Mouse (Mus musculus): ENCODE results near the gene Rnf19b.

The Rnf19b gene

DNA sequence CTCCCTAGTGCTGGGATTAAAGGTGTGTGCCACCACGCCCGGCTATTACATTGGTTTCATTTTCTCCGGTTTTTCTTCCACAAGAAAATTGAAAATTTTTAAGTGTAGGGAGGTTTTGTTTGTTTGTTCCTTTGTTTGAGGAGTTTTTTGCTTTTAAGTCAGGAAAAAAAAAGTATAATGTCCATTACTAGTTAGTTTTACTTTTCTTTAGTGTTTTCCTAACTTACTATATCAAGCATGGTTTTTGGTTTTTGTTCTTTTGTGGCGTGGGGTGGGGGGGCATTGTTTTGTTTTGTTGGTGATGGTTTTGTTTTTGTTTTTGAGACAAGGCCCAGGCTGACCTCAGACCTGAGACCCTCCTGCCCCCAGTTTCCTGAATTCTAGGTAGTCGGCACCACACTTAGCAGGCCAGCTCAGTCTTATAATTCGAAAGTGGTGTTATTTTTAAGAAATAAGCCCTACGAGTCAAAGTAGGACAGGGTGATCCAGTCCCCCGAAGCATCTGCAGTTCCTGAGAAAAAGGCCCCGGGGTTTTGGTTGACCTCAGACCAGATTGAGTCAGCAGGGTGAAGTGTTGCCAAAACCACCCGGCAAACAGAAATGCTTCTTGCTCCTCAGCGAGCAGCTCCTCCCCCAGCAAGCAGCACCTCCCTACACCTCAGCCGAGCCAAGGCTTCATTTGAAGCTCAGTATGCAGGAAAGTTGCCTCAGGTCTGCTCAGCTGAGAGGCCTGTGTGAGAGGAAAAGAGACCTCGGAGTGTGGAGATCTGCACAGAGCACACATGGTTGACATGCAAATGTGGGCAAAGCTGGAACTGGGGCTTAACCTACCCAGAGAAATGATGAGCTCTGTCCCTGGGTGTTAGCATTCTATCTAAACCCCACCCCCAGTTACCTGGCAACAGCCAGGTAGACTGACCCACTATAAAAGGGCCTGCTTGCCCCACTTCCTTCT lies 23.1 kb upstream of the Rnf19b start:
- DNase-seq = peak; percentile 66 to 74

DNA sequence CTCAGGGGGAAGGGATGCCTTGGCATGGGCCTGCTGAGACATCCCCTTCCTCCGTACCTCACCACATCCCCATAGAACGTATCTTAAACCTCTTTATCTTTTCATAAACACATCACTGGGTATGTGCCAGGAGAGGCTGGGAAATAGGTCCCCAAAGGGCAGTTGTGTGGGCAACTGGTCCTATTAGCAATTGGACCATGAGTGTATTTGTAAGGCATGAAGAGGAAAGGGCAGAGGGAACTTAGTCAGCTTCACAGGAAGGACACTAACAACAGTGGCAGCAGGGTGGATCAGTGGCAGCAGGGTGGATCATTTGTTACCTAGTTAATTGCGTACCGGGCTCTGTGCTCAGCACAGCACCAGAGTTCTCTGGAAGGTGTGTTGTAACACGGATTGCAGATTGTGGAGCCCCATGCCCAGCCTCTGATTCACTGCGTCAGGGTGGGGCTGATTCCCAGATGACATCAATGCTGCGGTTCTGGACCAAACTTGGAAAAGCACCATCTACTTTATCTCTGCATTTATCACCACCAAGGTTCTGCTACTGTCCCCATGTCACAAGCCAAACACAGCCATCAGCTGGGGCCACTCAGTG lies 22.1 kb upstream of the Rnf19b start:
- no peak for DNase-seq

DNA sequence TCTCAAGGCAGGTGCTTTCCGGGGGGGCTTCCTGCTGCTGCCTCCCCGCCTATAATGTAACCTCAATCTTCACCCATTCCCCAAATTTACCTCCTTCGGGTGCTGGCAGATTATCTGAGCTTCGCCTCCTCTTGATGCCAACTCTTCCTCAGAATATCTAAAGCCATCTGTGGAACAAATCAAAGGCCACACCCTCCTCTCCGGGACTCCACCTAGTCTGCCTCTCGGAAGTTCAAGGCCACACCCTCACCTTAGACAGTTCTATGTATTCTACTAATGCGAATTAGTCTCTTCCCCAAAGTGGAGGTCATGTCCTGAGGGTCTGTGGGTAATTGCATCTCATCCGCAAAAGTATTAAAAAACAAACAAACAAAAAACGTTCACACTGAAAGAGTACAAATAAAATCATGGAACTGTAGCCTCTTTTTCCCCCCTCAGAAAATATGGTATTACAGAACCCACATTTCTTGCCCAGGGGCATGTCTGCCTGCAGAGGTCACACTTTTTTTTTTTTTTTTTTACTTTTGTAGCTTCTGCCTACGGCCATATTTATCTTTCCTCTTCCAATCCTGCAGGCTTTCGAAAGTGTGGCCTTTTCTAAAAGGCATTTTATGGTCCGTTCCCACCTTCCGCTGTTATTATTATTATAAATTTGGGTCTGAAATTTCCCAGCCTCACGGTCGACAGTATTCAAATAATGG lies 10.2 kb upstream of the Rnf19b start:
- peak; percentile 30 to 47 for DNase-seq

DNA sequence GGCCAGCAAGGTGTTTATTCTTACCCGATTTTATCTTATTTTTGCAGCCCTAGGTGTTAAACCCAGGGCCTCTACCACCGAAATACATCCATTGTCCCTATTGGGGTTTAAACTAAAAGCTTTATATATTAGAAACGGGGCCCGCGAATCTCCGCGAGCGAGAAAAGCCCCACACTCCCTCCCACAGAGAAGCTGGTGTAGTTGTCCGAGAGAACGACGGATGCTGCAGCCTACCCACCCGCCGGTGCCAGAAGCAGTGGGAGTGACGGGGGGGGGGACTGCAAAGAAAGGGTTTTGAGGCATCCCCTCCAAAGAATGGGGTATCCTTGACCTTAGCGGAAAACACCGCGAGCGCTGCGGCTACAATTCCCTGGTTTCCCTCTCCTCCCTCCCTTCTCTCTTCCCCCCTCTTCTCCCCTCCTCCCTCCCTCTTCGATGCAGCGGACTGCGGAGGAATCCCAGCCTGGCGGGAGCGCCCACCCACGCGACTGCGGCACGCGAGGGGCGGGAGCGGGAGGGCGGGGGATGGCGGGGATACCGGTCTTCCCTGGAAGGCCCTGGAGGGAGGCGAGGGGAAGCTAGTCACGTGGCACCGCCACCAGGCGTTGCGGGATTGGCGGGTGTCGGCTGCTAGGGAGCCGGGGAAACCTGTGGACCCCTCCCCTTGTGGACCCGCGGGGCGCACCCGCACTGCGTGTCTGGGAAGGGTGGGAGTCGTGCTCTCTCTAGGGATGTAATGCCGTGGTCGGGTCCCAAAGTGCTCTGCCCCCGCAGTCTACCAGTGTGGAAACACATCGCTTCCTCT lies 9.4 kb upstream of the Rnf19b start:
- DNase-seq = peak; percentile 94 to 95

DNA sequence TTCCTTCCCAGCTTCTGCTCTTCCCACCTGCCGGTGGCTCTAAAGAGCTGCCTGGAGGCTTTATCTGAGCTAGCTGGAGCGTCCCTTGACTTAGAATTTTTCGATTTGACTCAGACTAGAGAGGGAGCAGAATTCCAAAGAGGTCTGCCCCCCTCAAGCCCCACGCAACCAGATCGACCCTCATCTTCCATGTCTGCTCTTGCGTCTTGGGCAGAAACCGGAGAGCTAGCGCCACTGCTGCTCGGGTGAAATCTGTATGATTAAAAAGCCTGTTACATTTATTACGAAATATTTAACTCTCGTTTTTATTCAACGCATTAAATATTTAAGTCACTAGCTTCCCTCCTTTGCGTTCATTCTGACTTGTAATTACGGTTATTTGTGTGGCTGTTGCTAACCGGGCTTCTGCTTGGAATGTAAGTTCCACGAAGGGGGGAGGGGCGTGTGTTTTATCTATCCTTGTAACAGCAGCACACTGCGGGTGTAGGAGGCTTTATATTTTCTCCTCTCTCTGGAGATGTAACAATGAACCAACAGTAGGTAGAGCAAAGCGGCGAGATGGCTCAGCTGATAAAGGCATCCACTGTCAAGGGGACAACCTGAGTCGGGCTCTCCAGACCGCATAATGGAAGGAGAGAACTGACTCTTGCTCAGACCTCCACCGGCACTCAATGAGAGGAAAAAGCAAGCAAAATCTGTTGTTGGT lies 8.6 kb upstream of the Rnf19b start:
- DNase-seq = peak; percentile 76 to 85

DNA sequence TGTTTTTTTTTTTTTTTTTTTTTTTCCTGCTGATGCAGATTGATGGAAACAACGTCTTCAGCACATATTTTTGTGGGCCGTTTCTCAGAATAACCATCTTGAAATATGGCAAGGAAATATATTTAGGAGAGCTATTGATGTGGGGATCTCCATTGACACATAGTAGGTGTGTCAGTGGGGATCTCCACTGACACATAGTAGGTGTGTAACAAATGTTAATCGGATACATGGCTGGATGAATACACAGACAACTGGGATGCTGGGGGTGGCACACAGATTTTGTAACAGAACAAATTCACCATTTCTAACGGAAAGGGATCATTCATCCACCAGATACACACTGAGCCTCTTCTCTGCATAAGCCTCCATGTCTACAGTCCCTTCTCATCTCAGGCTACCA lies 7.7 kb upstream of the Rnf19b start:
- no peak for DNase-seq

DNA sequence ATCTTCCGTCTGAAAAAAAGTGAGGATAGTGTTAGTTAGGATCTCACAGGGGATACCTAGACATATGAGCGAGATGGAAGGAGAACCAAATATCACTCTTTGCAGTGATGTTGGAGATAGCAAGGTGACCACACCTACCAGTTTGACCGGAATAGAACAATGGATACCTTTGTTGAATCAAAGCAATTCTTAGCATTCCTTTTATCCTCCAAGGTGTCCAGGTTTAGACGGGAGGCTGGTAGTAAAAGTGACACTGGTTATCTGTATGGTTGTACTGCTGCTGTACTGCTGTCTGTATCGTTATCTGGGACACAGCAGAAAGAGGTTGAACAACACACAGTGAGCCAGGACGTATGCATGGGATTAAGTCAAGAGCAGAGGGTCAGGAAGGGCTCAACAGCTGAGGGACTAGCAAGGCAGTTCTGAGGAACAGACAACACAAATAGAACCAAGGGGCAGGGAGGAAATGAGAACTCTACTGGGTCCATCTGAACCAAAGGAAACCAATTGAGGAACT lies 7.1 kb upstream of the Rnf19b start:
- DNase-seq = no peak

DNA sequence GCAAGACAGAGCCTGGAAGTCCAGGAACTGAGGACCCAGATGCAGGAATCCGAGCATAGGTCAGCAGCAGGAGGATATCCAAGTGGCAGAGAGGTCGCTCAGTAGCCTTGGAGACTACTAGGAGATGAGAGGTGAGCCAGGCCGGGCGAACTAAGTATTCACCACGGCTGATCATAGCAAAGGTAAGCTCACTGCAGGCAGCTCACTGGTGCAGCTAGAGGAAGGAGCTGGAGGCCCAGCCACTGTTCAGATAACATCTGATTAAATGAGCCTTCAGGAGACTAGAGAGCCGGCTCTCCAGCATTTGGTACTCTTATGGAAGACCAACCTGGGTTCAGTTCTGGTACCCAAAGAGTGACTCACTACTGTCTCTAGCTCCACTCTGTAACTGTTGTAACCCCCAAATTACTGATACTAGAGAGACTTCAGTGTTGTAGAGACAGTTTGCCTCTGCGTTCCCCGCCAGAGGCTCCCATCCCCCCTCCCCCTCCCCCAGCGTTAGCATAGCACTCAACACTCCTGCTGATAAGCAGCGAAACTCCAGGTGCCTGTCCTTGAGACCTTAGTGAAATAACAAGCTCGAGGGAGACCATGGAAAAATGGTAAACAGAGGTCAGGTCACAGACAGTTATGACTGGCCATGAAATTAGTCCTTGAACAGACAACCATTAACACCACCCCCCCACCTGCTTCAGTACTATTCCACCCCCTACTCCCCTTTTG lies 6.4 kb upstream of the Rnf19b start:
- no peak for DNase-seq

DNA sequence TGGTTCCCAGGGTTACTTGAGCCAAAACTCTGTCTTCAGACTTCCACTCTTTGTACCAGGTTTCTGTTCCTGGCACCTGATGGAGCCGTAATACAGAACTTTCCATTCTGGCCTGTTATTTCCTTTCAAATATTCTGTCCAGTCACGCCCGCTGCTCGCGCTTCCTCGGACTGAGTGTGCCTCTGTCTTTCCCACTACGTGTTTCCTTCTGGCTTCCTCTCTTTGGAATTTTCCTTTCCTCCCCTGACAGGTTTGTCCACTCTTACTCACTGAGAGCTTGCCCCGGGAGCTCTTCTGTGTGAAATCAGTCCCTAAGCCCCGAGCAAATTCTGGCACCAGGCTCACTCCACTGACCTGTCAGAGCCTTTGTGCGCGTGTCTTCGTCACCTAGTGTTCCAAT lies 3.3 kb upstream of the Rnf19b start:
- DNase-seq = no peak

DNA sequence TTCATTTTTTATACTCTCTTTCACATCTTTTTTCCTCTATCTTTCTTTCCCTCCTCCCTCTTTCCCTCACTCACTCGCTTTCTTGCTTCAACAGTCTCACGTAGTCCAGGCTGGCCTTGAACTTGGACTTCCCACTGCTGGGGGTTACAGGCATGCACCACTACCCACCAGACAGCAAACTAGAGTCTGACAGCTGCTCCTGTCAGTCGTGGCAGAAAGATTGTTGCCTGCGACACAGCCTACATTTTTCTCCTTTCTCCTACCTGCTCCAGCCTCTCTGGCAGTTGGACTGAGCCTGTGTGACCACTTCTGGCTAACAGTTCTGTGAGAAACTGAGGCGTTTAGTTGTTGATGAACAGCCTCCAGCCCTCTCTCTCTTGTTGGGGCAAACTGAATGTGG lies 2.5 kb upstream of the Rnf19b start:
- DNase-seq = no peak

DNA sequence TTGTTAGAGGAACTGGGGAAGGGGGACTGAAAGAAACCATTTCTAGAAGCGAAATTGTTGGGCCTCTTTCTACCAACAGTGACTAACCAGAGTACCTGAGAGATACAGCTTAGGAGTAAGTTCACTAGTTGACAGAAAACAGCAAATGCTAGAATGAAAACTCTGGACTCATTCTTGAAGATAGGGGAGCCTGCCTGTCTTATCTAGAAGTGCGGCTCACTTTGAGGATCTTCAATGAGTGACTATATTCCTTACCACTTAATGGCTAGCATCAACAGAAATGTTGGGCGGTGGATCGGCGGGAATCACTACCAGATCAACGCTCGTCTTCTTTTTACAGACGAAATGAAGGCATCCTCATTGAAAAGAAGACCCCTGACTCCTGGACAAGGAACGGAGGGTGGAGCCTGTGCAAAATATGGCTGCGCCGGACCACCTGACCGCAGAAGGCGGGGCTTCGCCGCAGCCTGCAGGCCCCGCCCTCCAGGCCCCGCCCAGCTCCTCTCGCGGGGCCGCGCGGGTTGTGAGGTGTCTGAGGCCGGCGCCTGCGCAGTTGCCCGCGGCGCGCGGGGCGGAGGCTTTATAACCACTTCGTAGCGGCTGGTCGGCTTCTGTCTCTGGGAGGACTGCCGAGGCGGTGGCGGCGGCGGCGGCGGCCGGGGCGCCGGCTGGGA lies 401 bp upstream of the Rnf19b start:
- DNase-seq = peak; percentile 99

DNA sequence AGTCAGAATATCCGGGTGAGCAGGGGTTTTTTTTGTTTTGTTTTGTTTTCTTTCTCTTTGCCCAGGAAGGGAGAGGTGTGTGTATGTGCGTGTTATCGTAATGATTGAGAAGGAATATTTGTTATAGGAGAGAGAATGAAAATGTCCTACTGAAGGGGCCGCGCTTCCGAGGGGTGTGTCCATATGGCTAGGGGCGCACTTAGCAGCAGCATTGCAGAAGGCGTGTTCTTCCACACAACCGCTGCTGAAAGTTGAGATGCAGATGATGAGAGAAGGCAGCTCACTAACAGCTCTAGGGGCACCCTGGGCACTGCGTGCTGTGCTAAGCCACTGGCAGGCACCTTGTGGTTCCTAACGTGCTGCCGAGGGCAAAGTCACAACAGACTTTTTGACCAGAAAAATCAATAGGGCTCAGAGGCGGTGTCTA lies 1.1 kb downstream of the Rnf19b start:
- DNase-seq = peak; percentile 34 to 35

DNA sequence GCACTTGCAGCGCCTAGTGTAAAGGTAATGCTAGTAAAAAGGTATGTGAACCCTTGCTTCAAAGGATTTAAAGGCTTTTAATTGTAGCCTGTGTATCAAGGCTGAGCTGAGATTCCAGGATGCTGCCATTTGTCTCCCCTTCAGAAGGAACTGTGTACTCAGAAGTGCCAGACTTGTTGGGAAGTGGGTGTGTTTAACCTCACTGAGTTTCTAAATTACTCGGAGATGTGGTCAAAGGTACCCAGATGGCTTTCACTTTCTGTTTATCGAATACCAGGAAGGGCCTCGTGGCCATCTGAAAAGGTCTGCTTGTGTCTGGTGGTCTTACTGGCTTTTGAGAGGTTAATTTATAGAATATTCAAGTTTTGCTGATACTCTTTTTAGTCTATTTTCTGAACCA lies 1.9 kb downstream of the Rnf19b start:
- DNase-seq = no peak

DNA sequence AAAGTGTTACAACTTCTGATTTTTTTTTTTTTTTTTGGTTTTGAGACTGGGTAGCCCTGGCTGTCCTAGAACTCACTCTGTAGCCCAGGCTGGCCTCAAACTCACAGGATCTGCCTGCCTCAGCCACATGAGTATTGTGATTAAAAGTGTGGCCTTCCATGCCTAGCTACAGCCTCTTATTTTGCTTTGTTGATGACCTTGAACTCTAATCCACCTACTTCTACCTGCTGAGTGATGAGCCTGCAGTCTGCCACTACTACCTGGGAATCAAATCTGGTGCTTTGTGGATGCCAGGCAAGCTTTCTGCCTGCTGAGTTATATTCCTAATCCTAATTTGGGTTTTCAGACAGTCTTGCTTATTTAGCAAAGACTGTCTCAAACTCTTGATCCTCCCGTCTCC lies 3.4 kb downstream of the Rnf19b start:
- no peak for DNase-seq

DNA sequence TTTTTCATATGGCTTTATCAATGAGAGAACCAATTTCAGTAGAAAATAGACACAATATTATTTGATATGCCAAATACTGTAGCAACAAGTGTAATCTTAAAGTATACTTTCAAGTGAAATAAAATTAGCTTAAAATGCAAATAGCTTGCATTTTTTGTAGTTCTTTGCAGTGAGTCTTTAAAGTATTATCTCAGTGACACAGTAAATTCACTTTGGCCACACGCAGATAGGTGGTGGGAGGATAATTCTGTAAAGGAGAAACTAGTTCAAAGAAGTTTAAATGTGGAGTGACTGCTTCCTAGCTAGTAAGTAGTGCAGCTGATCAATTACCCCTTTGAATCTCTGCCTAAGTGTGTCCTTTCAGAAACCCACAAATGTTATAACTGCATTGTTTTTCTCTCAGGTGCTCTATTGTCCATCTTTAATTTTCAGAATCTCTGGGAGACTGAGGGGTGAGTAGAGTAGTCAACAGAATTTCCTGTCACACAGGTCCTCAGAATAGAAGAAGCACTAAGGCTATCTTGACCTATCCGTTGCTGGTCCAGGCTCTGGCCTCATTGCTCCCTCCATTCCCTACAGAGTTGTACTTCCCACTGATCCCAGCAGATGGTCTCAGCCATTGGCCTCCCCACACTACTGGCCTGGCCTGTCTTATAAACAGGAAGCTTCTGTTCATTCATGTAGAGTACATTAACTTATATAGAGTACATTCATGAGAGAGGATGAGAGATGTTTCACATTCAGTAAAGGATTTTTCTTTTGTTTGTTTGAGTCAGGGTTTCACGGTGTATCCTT lies 4.4 kb downstream of the Rnf19b start:
- DNase-seq = no peak

DNA sequence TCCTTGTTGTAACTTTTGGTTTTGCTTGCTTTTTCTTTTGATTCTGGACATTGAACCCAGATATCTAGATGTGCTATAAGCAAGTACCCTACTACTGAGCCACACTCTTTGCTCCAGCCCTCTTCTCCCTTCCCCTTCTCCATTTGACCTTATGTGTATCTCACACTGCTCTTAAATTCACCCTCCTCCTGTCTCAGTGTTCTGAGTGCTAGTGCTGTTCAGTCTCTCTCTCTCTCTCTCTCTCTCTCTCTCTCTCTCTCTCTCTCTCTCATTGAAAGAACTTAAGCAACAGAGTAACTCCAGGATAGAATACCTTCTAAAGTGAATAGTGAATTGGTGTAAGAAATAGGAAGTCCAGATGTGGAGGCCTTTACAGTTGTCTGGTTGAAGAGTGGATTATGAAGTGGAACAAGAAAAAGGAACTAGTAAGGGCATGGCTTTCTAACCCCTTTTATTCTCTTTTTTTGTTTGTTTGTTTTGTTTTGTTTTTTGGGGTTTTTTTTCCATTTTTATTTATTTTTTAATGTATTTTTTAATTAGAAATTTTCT lies 7.7 kb downstream of the Rnf19b start:
- no peak for DNase-seq

DNA sequence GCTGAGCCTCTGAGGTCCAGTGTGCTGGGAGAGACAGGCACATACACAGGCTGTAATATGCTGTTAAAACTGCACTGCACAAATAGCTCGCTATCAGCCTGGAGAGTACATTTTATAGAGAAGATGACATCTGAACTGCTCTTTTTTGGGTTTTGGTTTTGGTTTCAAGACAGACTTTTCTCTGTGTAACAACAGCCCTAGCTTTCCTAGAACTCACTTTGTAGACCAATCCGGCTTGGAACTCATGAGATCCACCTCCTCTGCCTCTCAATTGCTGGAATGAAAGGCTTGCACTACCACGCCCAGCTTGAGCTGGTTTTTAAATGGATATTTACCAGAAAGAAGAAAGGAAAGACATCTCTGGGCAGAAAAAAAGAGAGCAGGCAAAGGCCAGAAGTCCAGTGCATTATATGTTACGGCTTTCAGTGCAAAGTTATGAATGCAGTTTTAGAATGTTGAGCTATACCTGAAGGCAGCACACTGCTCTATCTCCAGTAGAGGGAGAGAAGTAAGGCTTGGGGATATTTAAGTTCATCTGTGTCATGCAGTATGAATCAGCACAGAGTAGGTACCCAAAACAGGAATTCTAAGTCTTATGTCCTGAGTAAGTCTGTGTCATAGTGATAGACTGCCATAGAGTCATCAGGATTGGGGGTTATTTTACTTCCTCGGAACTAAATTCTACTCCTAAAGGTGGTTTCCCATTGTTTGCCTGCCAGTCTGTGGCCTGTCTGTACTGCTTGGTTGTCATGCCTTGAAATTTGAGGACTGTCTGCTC lies 9.8 kb downstream of the Rnf19b start:
- no peak for DNase-seq

DNA sequence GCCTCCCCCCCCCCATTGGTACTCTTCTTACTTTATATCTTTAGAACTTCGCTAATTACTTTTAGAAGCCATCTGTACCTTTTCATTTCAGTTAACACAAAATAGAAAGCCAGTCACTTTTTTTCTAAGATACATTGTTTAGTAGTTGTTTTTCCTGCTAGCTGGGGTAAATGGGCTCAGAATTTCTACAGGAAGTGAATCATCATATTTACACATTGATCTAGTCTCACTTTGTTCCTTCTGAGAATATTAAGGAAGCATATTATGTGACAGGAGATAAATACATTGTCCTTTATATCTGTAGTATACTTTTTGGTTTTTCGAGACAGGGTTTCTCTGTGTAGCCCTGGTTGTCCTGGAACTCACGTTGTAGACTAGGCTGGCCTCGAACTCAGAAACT lies 10.8 kb downstream of the Rnf19b start:
- DNase-seq = no peak

DNA sequence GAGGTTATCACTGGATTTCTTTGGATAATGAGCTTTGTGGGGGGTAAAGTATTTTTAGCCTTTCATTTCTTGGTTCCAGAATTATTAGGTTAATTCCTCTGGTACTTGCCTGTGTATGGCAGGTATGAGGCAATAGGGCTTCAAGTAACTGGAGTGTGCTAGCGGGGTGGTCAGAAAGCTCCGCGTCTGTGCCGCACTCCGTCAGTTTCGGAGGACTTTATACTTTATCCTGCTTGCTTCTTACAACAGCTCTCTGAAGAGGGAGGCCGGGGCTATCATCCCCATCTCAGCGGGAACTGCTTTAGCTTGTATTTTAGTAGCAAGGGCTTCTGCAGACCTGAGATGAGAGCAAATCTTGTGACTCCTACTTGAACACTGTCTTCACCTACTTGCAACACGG lies 21.1 kb downstream of the Rnf19b start:
- DNase-seq = no peak
